Mouse (Mus musculus) lung, adult 2 months (tissue): ENCODE measurements around the gene Slc6a19.

Experiments
- CTCF ChIP-seq: fragments of 200-500 bp; IDR thresholded peaks from 2 replicates; pipeline ENCODE4 v1.5.1; 2011; ENCODE audit warnings: mild to moderate bottlenecking, low read length, control low read depth; ENCODE audit not compliant: insufficient read depth
- POLR2A ChIP-seq: fragments of 200-500 bp; IDR thresholded peaks from 2 replicates; pipeline ENCODE4 v1.6.1; 2011; ENCODE audit warnings: low read depth, mild to moderate bottlenecking, control low read depth, low read length, borderline replicate concordance; ENCODE audit errors: extremely low read depth

GRCm38 (mm10) chr13:73658953-73659352, 45.7 kb downstream of the Slc6a19 start:
- no peak for TF ChIP-seq CTCF
- TF ChIP-seq POLR2A, result no peak
